Mouse (Mus musculus) midbrain, embryonic 13.5 days (tissue): ENCODE data around the gene Hspa8. TPM values are rescaled to one million over a fixed set of nuclear protein-coding genes. Genes with fewer than 3 reads are reported as not detected.
A peak's percentile ranks its signal among the peaks of the same experiment; 100 is the strongest.

Source experiments
- ATAC-seq: fragments of 200-750 bp; cut with Nextera tagmentation; 2 replicates; pipeline ENCODE4 v1.8.0; 2017; ENCODE audit warnings: mild to moderate bottlenecking, moderate TSS enrichment, moderate library complexity
- H3K27ac ChIP-seq: fragments of 300-500 bp; sonication (generic); 2 replicates; pipeline ENCODE4 v1.5.1; 2015; ENCODE audit warnings: inconsistent platforms, mild to moderate bottlenecking, moderate library complexity
- H3K27me3 ChIP-seq: fragments of 300-500 bp; sonication (generic); 2 replicates; pipeline ENCODE4 v1.6.1; 2015; ENCODE audit warnings: mild to moderate bottlenecking, inconsistent platforms
- H3K36me3 ChIP-seq: fragments of 300-500 bp; sonication (generic); 2 replicates; pipeline ENCODE4 v1.6.1; 2015; ENCODE audit warnings: mild to moderate bottlenecking, inconsistent platforms
- H3K4me1 ChIP-seq: fragments of 300-500 bp; sonication (generic); replicated peaks from 2 replicates; pipeline ENCODE4 v1.6.1; 2015; ENCODE audit warnings: inconsistent platforms
- H3K4me2 ChIP-seq: fragments of 300-500 bp; sonication (generic); replicated peaks from 2 replicates; pipeline ENCODE4 v1.6.1; 2015; ENCODE audit warnings: moderate library complexity, mild to moderate bottlenecking, inconsistent platforms
- H3K4me3 ChIP-seq: fragments of 300-500 bp; sonication (generic); replicated peaks from 2 replicates; pipeline ENCODE4 v1.5.1; 2015; ENCODE audit warnings: mild to moderate bottlenecking, inconsistent platforms
- H3K9ac ChIP-seq: fragments of 300-500 bp; sonication (generic); replicated peaks from 2 replicates; pipeline ENCODE4 v1.6.1; 2015; ENCODE audit warnings: mild to moderate bottlenecking, inconsistent platforms
- H3K9me3 ChIP-seq: fragments of 300-500 bp; sonication (generic); 2 replicates; pipeline ENCODE4 v1.6.1; 2016; ENCODE audit warnings: mild to moderate bottlenecking, inconsistent platforms
- WGBS: fragments of 180-500 bp; shearing (Covaris S2); methylation state at CpG from one replicate; pipeline ENCODE4 v1.1.7; 2015; 5-methylcytosine and 5-hydroxymethylcytosine counted together
- polyA plus RNA-seq: library from polyadenylated mRNA; unstranded; fragments of >200 nt; fragmentation: Nextera tagmentation; extraction: Ambion mirVana; gene quantifications from 2 replicates; pipeline ENCODE4 v1.2.1, GENCODE M21; 2015

The Hspa8 gene
- 2,863 and 3,076 TPM in 2 replicates for polyA plus RNA-seq

DNA sequence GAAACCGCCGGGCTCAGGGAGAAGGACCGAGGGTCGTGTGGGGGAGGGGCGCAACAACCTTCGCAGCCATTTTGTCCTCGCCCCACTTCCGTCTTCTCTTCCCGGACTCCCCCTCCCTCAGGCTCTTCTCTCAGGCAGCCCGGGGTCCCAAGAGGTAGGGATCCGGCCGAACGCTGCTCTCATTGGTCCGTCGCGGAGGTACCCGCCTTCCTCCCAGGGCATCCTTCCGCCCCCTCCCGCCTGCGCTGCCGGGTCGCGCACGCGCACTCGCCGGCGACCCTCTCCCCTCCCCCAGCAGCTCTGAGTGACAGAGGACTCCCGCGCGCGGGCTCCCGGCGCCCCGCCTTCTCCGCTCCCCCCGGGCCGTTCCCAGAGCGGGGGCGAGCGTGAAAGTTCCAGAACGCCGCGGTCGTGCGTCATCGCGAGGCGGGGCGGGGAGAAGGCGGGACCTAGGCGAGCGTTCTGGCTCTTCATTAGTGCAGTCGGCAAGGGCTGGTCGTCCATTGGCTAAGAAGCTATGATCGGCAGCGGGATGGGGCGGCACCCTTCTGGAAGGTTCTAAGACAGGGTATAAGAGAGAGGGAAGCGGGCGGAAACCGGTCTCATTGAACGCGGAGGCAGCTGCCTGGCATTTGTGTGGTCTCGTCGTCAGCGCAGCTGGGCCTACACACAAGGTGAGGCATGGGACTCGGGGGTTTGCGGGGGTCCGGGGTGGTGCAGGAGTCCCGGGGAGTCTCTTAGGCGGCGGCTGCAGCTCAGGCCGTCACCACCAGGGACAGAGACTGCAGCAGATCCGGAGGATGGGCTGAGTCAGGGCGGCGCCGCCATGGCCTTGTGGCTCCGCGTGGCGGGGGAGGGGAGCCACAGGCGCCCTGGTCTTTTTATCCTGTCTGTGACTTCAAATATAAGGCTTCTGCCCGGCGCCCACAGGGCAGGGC is at the start of gene Hspa8:
Gene Hspa8 (plus strand): TSS at position 310 of the 938 bp plus-strand sequence.
- H3K36me3 ChIP-seq = peaks cover 29% of the 10 kb centered on the region
- peak within 1 kb of the TSS; percentile 99 for H3K9ac ChIP-seq
- whole genome bisulfite sequencing = under 1% methylated on average over 81 of the region's 83 CpGs
- H3K4me2 ChIP-seq = peak within 1 kb of the TSS; percentile 91
- ATAC-seq = peak; percentile 98
- H3K4me3 ChIP-seq = peak within 1 kb of the TSS; percentile 93
- H3K9me3 ChIP-seq = no peaks in the 10 kb centered on the region
- no peaks in the 10 kb centered on the region for H3K27me3 ChIP-seq
- peaks cover 45% of the 10 kb centered on the region for H3K4me1 ChIP-seq
- H3K27ac ChIP-seq = peak within 1 kb of the TSS; percentile 99

GRCm38 (mm10) chr9:40751749-40752148 is 49.0 kb upstream of the Hspa8 start:
- H3K27me3 ChIP-seq = no peaks in the 10 kb centered on the region
- peaks cover 22% of the 10 kb centered on the region for H3K4me1 ChIP-seq
- no peak overlapping the region for H3K27ac ChIP-seq
- no peaks in the 10 kb centered on the region for H3K9me3 ChIP-seq
- H3K4me2 ChIP-seq = no peak overlapping the region
- H3K36me3 ChIP-seq = no peaks in the 10 kb centered on the region
- H3K9ac ChIP-seq = no peak overlapping the region
- no peak overlapping the region for H3K4me3 ChIP-seq
- 40% methylated on average over 3 of the region's 3 CpGs for WGBS
- ATAC-seq = no peak

DNA sequence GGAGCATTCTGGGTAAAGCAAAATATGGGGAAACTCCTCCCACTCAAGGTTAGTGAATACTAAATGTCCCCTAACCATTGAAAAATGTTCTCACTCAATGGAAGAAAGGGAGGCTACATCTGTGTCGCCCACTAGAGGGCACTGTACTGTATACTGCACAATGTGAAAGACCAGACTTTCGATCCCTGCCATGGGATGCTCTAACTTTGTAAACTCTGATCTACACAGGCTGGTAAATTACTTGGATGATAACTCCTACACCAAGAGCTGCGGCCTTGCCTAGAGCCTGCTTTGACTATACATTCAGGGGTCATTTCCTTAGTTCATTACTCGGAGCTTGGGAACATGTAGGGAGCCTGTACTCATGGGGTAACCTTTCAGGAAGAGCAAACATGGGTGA is 44.4 kb upstream of the Hspa8 start:
- Histone ChIP-seq H3K4me2 (peak overlapping the region; percentile 52; the same call in 1 of the 2 replicates), H3K4me1 (peaks cover 30% of the 10 kb centered on the region), H3K27ac (peak overlapping the region; percentile 84; the same call in 1 of the 2 replicates), H3K4me3 (no peak overlapping the region), H3K9ac (no peak overlapping the region), H3K9me3 (no peaks in the 10 kb centered on the region), H3K27me3 (no peaks in the 10 kb centered on the region), H3K36me3 (0 out of 2 replicates have a peak, but pooled peaks cover 2% of the 10 kb centered on the region)
- ATAC-seq = peak; percentile 15; the same call in 1 of the 2 replicates
- 27% methylated on average over 4 of the region's 4 CpGs for WGBS

DNA sequence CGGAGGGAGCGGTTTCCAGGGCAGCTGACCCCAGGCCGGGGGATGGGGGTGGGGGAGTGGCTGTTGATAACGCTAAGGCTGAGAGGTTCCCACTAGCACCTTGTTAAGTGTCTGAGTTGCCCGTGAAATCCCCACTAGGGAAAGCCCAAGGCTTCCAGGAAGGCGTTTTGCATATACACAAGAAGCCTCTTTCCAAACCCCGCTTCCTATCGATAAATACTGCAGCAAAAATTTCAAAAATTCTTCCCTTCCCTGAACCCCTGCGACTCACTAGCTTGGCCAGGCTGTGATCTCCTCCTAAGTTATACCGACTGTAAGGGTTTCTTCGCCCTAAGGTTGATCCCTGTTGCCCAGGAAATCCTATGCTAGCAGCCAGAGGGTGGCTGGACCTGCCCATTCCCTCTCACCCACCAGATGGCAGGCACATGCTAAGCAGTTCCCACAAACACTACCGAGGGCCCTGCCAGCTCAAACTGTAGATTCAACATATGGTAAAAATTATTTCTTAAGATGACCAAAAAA is 43.6 kb upstream of the Hspa8 start:
- H3K4me3 ChIP-seq = peak overlapping the region; percentile 30
- WGBS = 22% methylated on average over 12 of the region's 12 CpGs
- H3K9ac ChIP-seq = peak overlapping the region; percentile 50
- peak; percentile 90 for ATAC-seq
- peaks cover 8% of the 10 kb centered on the region; the same call in 1 of the 2 replicates for H3K36me3 ChIP-seq
- H3K27ac ChIP-seq = peak overlapping the region; percentile 84
- H3K9me3 ChIP-seq = no peaks in the 10 kb centered on the region
- peak overlapping the region; percentile 52 for H3K4me2 ChIP-seq
- H3K4me1 ChIP-seq = peaks cover 25% of the 10 kb centered on the region
- H3K27me3 ChIP-seq = no peaks in the 10 kb centered on the region

GRCm38 (mm10) chr9:40757685-40758270 is 43.0 kb upstream of the Hspa8 start:
- peak overlapping the region; percentile 46; the same call in 1 of the 2 replicates for H3K9ac ChIP-seq
- H3K27me3 ChIP-seq = no peaks in the 10 kb centered on the region
- H3K4me1 ChIP-seq = peaks cover 25% of the 10 kb centered on the region
- H3K4me3 ChIP-seq = peak overlapping the region; percentile 30
- H3K27ac ChIP-seq = peak overlapping the region; percentile 84
- peak; percentile 92 for ATAC-seq
- peaks cover 8% of the 10 kb centered on the region; the same call in 1 of the 2 replicates for H3K36me3 ChIP-seq
- no peaks in the 10 kb centered on the region for H3K9me3 ChIP-seq
- H3K4me2 ChIP-seq = peak overlapping the region; percentile 52
- 9% methylated on average over 22 of the region's 22 CpGs for WGBS

DNA sequence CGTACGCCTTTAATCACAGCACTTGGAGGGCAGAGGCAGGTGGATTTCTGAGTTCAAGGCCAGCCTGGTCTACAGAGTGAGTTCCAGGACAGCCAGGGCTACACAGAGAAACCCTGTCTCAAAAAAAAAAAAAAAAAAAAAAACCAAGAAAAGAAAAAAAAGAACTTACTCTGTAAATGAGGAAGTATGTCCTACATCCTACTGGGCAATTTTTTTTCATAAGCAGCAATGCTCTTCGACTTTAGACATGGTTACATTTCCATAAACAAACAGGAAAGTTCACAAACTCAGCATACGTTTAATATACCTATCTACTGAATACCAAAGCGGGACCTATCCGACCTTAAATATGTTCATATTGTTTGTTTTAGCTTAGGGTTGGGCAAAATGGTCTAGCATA is 38.4 kb upstream of the Hspa8 start:
- 90% methylated on average over 6 of the region's 6 CpGs for WGBS
- Histone ChIP-seq H3K9me3 (no peaks in the 10 kb centered on the region), H3K4me3 (no peak overlapping the region), H3K4me2 (no peak overlapping the region), H3K27me3 (no peaks in the 10 kb centered on the region), H3K4me1 (peaks cover 13% of the 10 kb centered on the region), H3K27ac (no peak overlapping the region), H3K9ac (no peak overlapping the region), H3K36me3 (peaks cover 17% of the 10 kb centered on the region)
- ATAC-seq = no peak

- Histone ChIP-seq H3K9me3 (no peaks in the 10 kb centered on the region), H3K4me1 (no peaks in the 10 kb centered on the region), H3K27me3 (no peaks in the 10 kb centered on the region), H3K9ac (no peak overlapping the region), H3K36me3 (peaks cover 17% of the 10 kb centered on the region), H3K4me3 (no peak overlapping the region), H3K4me2 (no peak overlapping the region), H3K27ac (no peak overlapping the region)
- no peak for ATAC-seq
- 90% methylated on average over 8 of the region's 9 CpGs for WGBS
Measured at GRCm38 (mm10) chr9:40764887-40765580, 35.8 kb upstream of the Hspa8 start.

DNA sequence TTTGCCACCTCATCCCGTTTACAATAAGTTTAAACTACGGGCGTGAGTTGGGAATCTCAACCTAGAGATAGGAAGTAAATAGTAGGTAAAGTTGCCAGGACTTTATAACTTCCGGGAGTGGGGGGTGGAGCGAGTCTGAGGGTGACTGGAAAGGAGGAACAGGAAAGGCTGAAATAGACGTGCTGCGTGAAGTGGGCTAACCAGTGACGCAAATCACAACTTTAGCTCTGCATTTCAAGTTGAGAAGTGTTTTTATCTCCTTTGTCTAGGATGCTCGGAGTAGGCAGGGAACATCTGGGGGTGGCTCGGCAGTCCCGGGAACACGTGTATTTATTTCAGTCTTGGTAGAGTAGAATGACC is 35.2 kb upstream of the Hspa8 start:
- WGBS = 66% methylated on average over 12 of the region's 12 CpGs
- no peaks in the 10 kb centered on the region; the same call in 1 of the 2 replicates for H3K4me1 ChIP-seq

GRCm38 (mm10) chr9:40766058-40766605 is 34.7 kb upstream of the Hspa8 start:
- H3K27ac ChIP-seq = no peak overlapping the region
- no peaks in the 10 kb centered on the region; the same call in 1 of the 2 replicates for H3K4me1 ChIP-seq
- no peak overlapping the region for H3K4me3 ChIP-seq
- H3K4me2 ChIP-seq = no peak overlapping the region
- H3K9me3 ChIP-seq = no peaks in the 10 kb centered on the region
- no peak overlapping the region for H3K9ac ChIP-seq
- H3K27me3 ChIP-seq = no peaks in the 10 kb centered on the region
- 66% methylated on average over 7 of the region's 7 CpGs for WGBS
- peaks cover 17% of the 10 kb centered on the region for H3K36me3 ChIP-seq
- no peak for ATAC-seq

More for the DNA sequence above, 35.2 kb upstream of the Hspa8 start:
- Histone ChIP-seq H3K4me3 (no peak overlapping the region), H3K27me3 (no peaks in the 10 kb centered on the region), H3K4me2 (no peak overlapping the region), H3K27ac (no peak overlapping the region), H3K36me3 (peaks cover 17% of the 10 kb centered on the region), H3K9ac (no peak overlapping the region), H3K9me3 (no peaks in the 10 kb centered on the region)
- no peak for ATAC-seq

DNA sequence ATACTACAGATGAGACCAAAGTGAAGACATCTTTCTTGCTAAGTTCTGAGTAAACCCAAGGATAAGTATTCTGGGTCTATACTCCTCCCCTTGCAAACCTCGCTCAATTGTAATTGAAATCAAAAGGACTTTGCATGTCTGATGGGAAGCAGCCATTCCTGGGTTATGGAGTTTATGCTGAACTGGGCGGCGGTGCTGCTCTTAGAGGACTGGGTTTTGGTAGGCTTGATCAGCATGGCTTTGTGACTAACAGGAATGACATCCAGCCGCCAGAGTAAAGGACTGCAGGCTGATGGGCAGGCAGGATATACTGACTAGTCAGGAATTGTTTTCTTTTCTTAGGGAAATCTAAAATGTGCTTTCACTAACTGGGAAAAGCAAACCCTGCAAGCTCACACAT is 32.8 kb upstream of the Hspa8 start:
- H3K9ac ChIP-seq = no peak overlapping the region
- H3K4me2 ChIP-seq = no peak overlapping the region
- H3K36me3 ChIP-seq = peaks cover 14% of the 10 kb centered on the region
- no peaks in the 10 kb centered on the region for H3K9me3 ChIP-seq
- no peak overlapping the region for H3K27ac ChIP-seq
- 72% methylated on average over 4 of the region's 4 CpGs for WGBS
- no peaks in the 10 kb centered on the region; the same call in 1 of the 2 replicates for H3K4me1 ChIP-seq
- H3K27me3 ChIP-seq = no peaks in the 10 kb centered on the region
- H3K4me3 ChIP-seq = no peak overlapping the region
- ATAC-seq = no peak

DNA sequence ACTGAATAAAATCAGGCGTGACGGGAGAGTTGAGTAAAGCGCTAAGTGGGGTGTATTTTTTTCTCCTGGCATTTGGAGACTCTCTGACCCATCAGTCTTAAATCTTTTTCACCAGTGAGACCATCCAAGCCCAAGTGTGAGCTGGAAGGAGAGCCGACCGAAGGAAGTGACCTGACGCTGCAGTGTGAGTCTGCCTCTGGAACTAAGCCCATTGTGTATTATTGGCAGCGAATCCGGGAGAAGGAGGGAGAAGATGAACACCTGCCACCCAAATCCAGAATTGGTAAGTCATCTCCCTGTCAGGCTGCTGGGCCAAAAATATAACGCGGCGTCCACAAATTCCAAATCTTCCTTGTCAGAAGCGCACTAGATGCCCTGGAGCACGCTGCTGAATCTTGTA is 28.5 kb upstream of the Hspa8 start:
- WGBS = 62% methylated on average over 13 of the region's 13 CpGs
- ATAC-seq = no peak
- Histone ChIP-seq H3K4me3 (no peak overlapping the region), H3K9me3 (no peaks in the 10 kb centered on the region), H3K4me2 (no peak overlapping the region), H3K27me3 (no peaks in the 10 kb centered on the region), H3K9ac (no peak overlapping the region), H3K4me1 (no peaks in the 10 kb centered on the region; the same call in 1 of the 2 replicates), H3K36me3 (0 out of 2 replicates have a peak, but pooled peaks cover 10% of the 10 kb centered on the region), H3K27ac (no peak overlapping the region)
